ENCODE assay signal across 10 mouse cellular contexts in the genomic region with DNA sequence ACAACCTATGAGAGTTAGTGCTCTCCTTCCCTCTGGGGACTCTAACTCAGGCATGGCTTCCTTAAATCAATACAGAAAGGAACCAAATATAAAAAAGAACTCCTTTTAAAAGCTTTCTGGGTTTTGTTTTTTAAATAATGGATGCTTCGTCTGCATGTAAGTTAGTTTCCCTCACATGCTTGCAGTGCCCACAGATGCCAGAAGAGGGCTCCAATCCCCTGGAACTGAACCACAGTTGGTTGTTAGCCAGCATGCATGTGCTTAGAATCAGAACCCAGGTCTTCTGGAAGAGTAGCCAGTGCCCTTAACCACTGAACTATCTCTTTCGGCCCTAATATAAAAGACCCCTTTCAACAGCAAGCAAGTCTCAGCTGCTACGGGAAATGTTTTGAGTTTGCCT.
DNase-seq lines count a peak whose midpoint lies in the region; ATAC-seq and TF ChIP-seq lines count a peak whose summit lies in the region.
"Had no signal": no experiment of that assay in that cellular context is flagged by ENCODE, and none has a peak within 500 bp of the region (broad histone marks: within the 10 kb centered on the region; RNA-seq: fewer than 3 reads in every experiment).

No protein-coding gene starts in this region.

- H3K4me2 ChIP-seq in liver, embryonic 12.5 days = no peak overlapping the region
- H3K4me2 ChIP-seq: embryonic facial prominence, embryonic 12.5 days; midbrain, embryonic 12.5 days had no signal

- no peaks in the 10 kb centered on the region for H3K4me1 ChIP-seq in liver, adult 2 months (ENCODE audit: control insufficient read depth, insufficient read depth, low read length)
- no peaks in the 10 kb centered on the region for H3K4me1 ChIP-seq in liver, embryonic 12.5 days
- H3K4me1 ChIP-seq in E14TG2a.4 (replicated peaks; ENCODE audit: low read depth, low read length) = peaks cover 11% of the 10 kb centered on the region
- H3K4me1 ChIP-seq: embryonic facial prominence, embryonic 12.5 days; midbrain, embryonic 12.5 days had no signal

- no peaks in the 10 kb centered on the region for H3K27me3 ChIP-seq in liver, adult 2 months (ENCODE audit: control insufficient read depth, insufficient read depth, low read length)
- H3K27me3 ChIP-seq in liver, embryonic 12.5 days (replicated peaks) = no peaks in the 10 kb centered on the region
- no peaks in the 10 kb centered on the region for H3K27me3 ChIP-seq in E14TG2a.4 (ENCODE audit: insufficient read depth, low read length)
- H3K27me3 ChIP-seq: embryonic facial prominence, embryonic 12.5 days; midbrain, embryonic 12.5 days had no signal

- 93% methylated on average over 3 of the region's 3 CpGs for WGBS in liver, adult 2 months
- WGBS in liver, embryonic 12.5 days (ENCODE audit: insufficient replicate concordance) = 75% methylated on average over 3 of the region's 3 CpGs

- peak; percentile 27 for DNase-seq in embryo, embryonic 10.5 days (ENCODE audit: low spot score)
- DNase-seq in embryo, embryonic 10 days (ENCODE audit: low spot score) = no peak
- DNase-seq in liver, adult 2 months (ENCODE audit: extremely low read depth, low read depth, low spot score) = peak; percentile 16
- peak; percentile 24 for DNase-seq in lung, postnatal 14 days
- DNase-seq in right cerebral cortex, postnatal 10 days (ENCODE audit: low spot score in 2 of 2) = no peak
- DNase-seq in layer of hippocampus, adult 9-10 months (ENCODE audit: low spot score) = no peak

- H3K79me2 ChIP-seq in liver, adult 2 months (ENCODE audit: control insufficient read depth, insufficient read depth, low read length) = no peaks in the 10 kb centered on the region

- no peak for TF ChIP-seq POLR2A in liver, adult 2 months (IDR thresholded peaks at IDR 0.05; ENCODE audit: extremely low read depth, insufficient read depth, low read length)

- peak; percentile 70; the same call in 1 of the 2 replicates for TF ChIP-seq CTCF in liver, adult 2 months (IDR thresholded peaks at IDR 0.05; ENCODE audit: low read depth, low read length)
- TF ChIP-seq CTCF in E14TG2a.4 (conservative IDR thresholded peaks at IDR 0.05; ENCODE audit: low read length) = peak; percentile 90

- ATAC-seq in liver, embryonic 12.5 days = no peak

- H3K9ac ChIP-seq in liver, adult 2 months (ENCODE audit: low read depth, low read length) = no peak overlapping the region
- H3K9ac ChIP-seq in liver, embryonic 12.5 days = no peak overlapping the region
- H3K9ac ChIP-seq: embryonic facial prominence, embryonic 12.5 days; midbrain, embryonic 12.5 days had no signal

- H3K9me3 ChIP-seq in liver, embryonic 12.5 days (replicated peaks) = no peaks in the 10 kb centered on the region
- no peaks in the 10 kb centered on the region for H3K9me3 ChIP-seq in E14TG2a.4 (ENCODE audit: low read length)
- H3K9me3 ChIP-seq: embryonic facial prominence, embryonic 12.5 days; midbrain, embryonic 12.5 days had no signal

- H3K27ac ChIP-seq in liver, adult 2 months (replicated peaks; ENCODE audit: insufficient read depth, low read depth, low read length) = no peak overlapping the region
- no peak overlapping the region for H3K27ac ChIP-seq in liver, embryonic 12.5 days
- H3K27ac ChIP-seq: embryonic facial prominence, embryonic 12.5 days; midbrain, embryonic 12.5 days had no signal

- H3K36me3 ChIP-seq in liver, adult 2 months (ENCODE audit: control insufficient read depth, insufficient read depth, low read length) = no peaks in the 10 kb centered on the region
- no peaks in the 10 kb centered on the region for H3K36me3 ChIP-seq in liver, embryonic 12.5 days
- no peaks in the 10 kb centered on the region for H3K36me3 ChIP-seq in E14TG2a.4 (ENCODE audit: insufficient read depth, low read length)
- H3K36me3 ChIP-seq: embryonic facial prominence, embryonic 12.5 days; midbrain, embryonic 12.5 days had no signal

- H3K4me3 ChIP-seq in liver, adult 2 months (ENCODE audit: insufficient read depth, low read depth, low read length) = no peak overlapping the region
- no peak overlapping the region for H3K4me3 ChIP-seq in liver, embryonic 12.5 days
- H3K4me3 ChIP-seq in E14TG2a.4 (replicated peaks; ENCODE audit: low read length) = no peak overlapping the region
- H3K4me3 ChIP-seq: embryonic facial prominence, embryonic 12.5 days; midbrain, embryonic 12.5 days had no signal

Comparison
In these comparisons a context has a peak if more than half of its experiments do, and no peak if none do; other contexts are left out.
1. DNase-seq: peak in embryo, embryonic 10.5 days (single experiment), liver, adult 2 months (single experiment) and lung, postnatal 14 days (single experiment); none in embryo, embryonic 10 days (single experiment), right cerebral cortex, postnatal 10 days (0 of 2) and layer of hippocampus, adult 9-10 months (single experiment).